Mouse (Mus musculus) neural tube, embryonic 15.5 days (tissue): ENCODE data around the gene Cyfip2. TPM values are rescaled to one million over a fixed set of nuclear protein-coding genes. Genes with fewer than 3 reads are reported as not detected.

Source experiments
- ATAC-seq: fragments of 200-750 bp; cut with Nextera tagmentation; 2 replicates; pipeline ENCODE4 v1.8.0; 2017; ENCODE audit warnings: mild to moderate bottlenecking, moderate TSS enrichment, moderate library complexity; ENCODE audit not compliant: low FRiP score
- H3K27ac ChIP-seq: fragments of 300-500 bp; sonication (generic); replicated peaks from 2 replicates; pipeline ENCODE4 v1.5.1; 2015; ENCODE audit warnings: mild to moderate bottlenecking, inconsistent platforms
- H3K27me3 ChIP-seq: fragments of 300-500 bp; sonication (generic); replicated peaks from 2 replicates; pipeline ENCODE4 v1.6.1; 2015; ENCODE audit warnings: inconsistent platforms
- H3K36me3 ChIP-seq: fragments of 300-500 bp; sonication (generic); 2 replicates; pipeline ENCODE4 v1.6.1; 2015; ENCODE audit warnings: inconsistent platforms
- H3K4me1 ChIP-seq: fragments of 300-500 bp; sonication (generic); 2 replicates; pipeline ENCODE4 v1.6.1; 2015; ENCODE audit warnings: inconsistent platforms
- H3K4me2 ChIP-seq: fragments of 300-500 bp; sonication (generic); 2 replicates; pipeline ENCODE4 v1.6.1; 2015; ENCODE audit warnings: inconsistent platforms, mild to moderate bottlenecking, moderate library complexity
- H3K4me3 ChIP-seq: fragments of 300-500 bp; sonication (generic); replicated peaks from 2 replicates; pipeline ENCODE4 v1.5.1; 2015; ENCODE audit warnings: mild to moderate bottlenecking, inconsistent platforms
- H3K9ac ChIP-seq: fragments of 300-500 bp; sonication (generic); replicated peaks from 2 replicates; pipeline ENCODE4 v1.6.1; 2015; ENCODE audit warnings: mild to moderate bottlenecking, inconsistent platforms
- H3K9me3 ChIP-seq: fragments of 300-500 bp; sonication (generic); replicated peaks from 2 replicates; pipeline ENCODE4 v1.6.1; 2016; ENCODE audit warnings: inconsistent platforms
- WGBS: fragments of 180-500 bp; shearing (Covaris S2); methylation state at CpG from one replicate; pipeline ENCODE4 v1.1.7; 2015; ENCODE audit warnings: mixed read lengths; 5-methylcytosine and 5-hydroxymethylcytosine counted together
- polyA plus RNA-seq: library from polyadenylated mRNA; unstranded; fragments of >200 nt; fragmentation: Nextera tagmentation; extraction: Ambion mirVana; gene quantifications from 2 replicates; pipeline ENCODE4 v1.2.1, GENCODE M21; 2015

The Cyfip2 gene
- polyA plus RNA-seq, 1 experiment from 2014 or later = 91.1 TPM

GRCm38 (mm10) chr11:46220211-46220610 is 92.4 kb downstream of the Cyfip2 start:
- ATAC-seq = no peak
- 57% methylated on average over 2 of the region's 2 CpGs for WGBS
- Histone ChIP-seq H3K4me3 (no peak overlapping the region), H3K27ac (peak overlapping the region; percentile 86; the same call in 1 of the 2 replicates), H3K9me3 (no peaks in the 10 kb centered on the region), H3K27me3 (no peaks in the 10 kb centered on the region), H3K4me1 (peaks cover 45% of the 10 kb centered on the region), H3K4me2 (no peak overlapping the region), H3K36me3 (peaks cover 39% of the 10 kb centered on the region), H3K9ac (no peak overlapping the region)

GRCm38 (mm10) chr11:46219380-46219779 is 93.3 kb downstream of the Cyfip2 start:
- peak overlapping the region; percentile 86 for H3K27ac ChIP-seq
- H3K9ac ChIP-seq = no peak overlapping the region
- 0 out of 2 replicates have a peak, but pooled peaks have one; percentile 8 for ATAC-seq
- H3K4me3 ChIP-seq = no peak overlapping the region
- H3K4me2 ChIP-seq = no peak overlapping the region
- 71% methylated on average over 9 of the region's 9 CpGs for WGBS
- H3K36me3 ChIP-seq = peaks cover 39% of the 10 kb centered on the region
- H3K9me3 ChIP-seq = no peaks in the 10 kb centered on the region
- peaks cover 51% of the 10 kb centered on the region for H3K4me1 ChIP-seq
- H3K27me3 ChIP-seq = no peaks in the 10 kb centered on the region

GRCm38 (mm10) chr11:46218584-46218983 is 94.1 kb downstream of the Cyfip2 start:
- H3K27me3 ChIP-seq = no peaks in the 10 kb centered on the region
- H3K4me3 ChIP-seq = no peak overlapping the region
- no peaks in the 10 kb centered on the region for H3K9me3 ChIP-seq
- peak; percentile 73 for ATAC-seq
- peak overlapping the region; percentile 86 for H3K27ac ChIP-seq
- peaks cover 56% of the 10 kb centered on the region for H3K4me1 ChIP-seq
- no peak overlapping the region for H3K9ac ChIP-seq
- peaks cover 31% of the 10 kb centered on the region for H3K36me3 ChIP-seq
- H3K4me2 ChIP-seq = no peak overlapping the region
- 15% methylated on average over 5 of the region's 5 CpGs for WGBS

- Histone ChIP-seq H3K4me1 (peaks cover 56% of the 10 kb centered on the region), H3K4me3 (no peak overlapping the region), H3K9ac (no peak overlapping the region), H3K9me3 (no peaks in the 10 kb centered on the region), H3K4me2 (no peak overlapping the region), H3K27me3 (no peaks in the 10 kb centered on the region), H3K27ac (peak overlapping the region; percentile 86), H3K36me3 (peaks cover 22% of the 10 kb centered on the region)
- 78% methylated on average over 9 of the region's 9 CpGs for WGBS
- ATAC-seq = no peak
Observed at GRCm38 (mm10) chr11:46217686-46218085, 95.0 kb downstream of the Cyfip2 start.

GRCm38 (mm10) chr11:46216669-46217068 is 96.0 kb downstream of the Cyfip2 start:
- 75% methylated on average over 7 of the region's 7 CpGs for WGBS
- Histone ChIP-seq H3K4me3 (no peak overlapping the region), H3K27me3 (no peaks in the 10 kb centered on the region), H3K27ac (no peak overlapping the region), H3K4me1 (peaks cover 56% of the 10 kb centered on the region), H3K36me3 (peaks cover 12% of the 10 kb centered on the region), H3K9me3 (no peaks in the 10 kb centered on the region), H3K4me2 (no peak overlapping the region), H3K9ac (no peak overlapping the region)
- ATAC-seq = no peak

GRCm38 (mm10) chr11:46215354-46215753 is 97.3 kb downstream of the Cyfip2 start:
- H3K9ac ChIP-seq = no peak overlapping the region

GRCm38 (mm10) chr11:46214368-46215230 is 98.1 kb downstream of the Cyfip2 start:
- Histone ChIP-seq H3K36me3 (peaks cover 10% of the 10 kb centered on the region; the same call in 1 of the 2 replicates), H3K4me3 (no peak overlapping the region), H3K4me2 (no peak overlapping the region), H3K4me1 (peaks cover 41% of the 10 kb centered on the region), H3K9ac (no peak overlapping the region), H3K27ac (peak overlapping the region; percentile 60), H3K9me3 (no peaks in the 10 kb centered on the region), H3K27me3 (no peaks in the 10 kb centered on the region)
- WGBS = 68% methylated on average over 14 of the region's 14 CpGs
- no peak for ATAC-seq

More at GRCm38 (mm10) chr11:46215354-46215753, 97.3 kb downstream of the Cyfip2 start:
- H3K4me1 ChIP-seq = peaks cover 49% of the 10 kb centered on the region
- peak overlapping the region; percentile 60 for H3K27ac ChIP-seq
- no peaks in the 10 kb centered on the region for H3K27me3 ChIP-seq
- 27% methylated on average over 3 of the region's 3 CpGs for WGBS
- H3K36me3 ChIP-seq = peaks cover 3% of the 10 kb centered on the region; the same call in 1 of the 2 replicates
- no peak overlapping the region for H3K4me2 ChIP-seq
- no peak overlapping the region for H3K4me3 ChIP-seq
- H3K9me3 ChIP-seq = no peaks in the 10 kb centered on the region
- peak; percentile 57 for ATAC-seq

GRCm38 (mm10) chr11:46213844-46214243 is 98.8 kb downstream of the Cyfip2 start:
- Histone ChIP-seq H3K36me3 (peaks cover 13% of the 10 kb centered on the region; the same call in 1 of the 2 replicates), H3K4me1 (peaks cover 34% of the 10 kb centered on the region), H3K9ac (no peak overlapping the region), H3K27ac (peak overlapping the region; percentile 60), H3K4me3 (no peak overlapping the region), H3K4me2 (no peak overlapping the region), H3K9me3 (no peaks in the 10 kb centered on the region), H3K27me3 (no peaks in the 10 kb centered on the region)
- 82% methylated on average over 5 of the region's 5 CpGs for WGBS
- no peak for ATAC-seq

GRCm38 (mm10) chr11:46211858-46212257 is 100.8 kb downstream of the Cyfip2 start:
- Histone ChIP-seq H3K4me3 (no peak overlapping the region), H3K36me3 (peaks cover 30% of the 10 kb centered on the region), H3K4me1 (peaks cover 16% of the 10 kb centered on the region), H3K27me3 (no peaks in the 10 kb centered on the region), H3K27ac (no peak overlapping the region), H3K9ac (no peak overlapping the region), H3K9me3 (no peaks in the 10 kb centered on the region), H3K4me2 (no peak overlapping the region)
- ATAC-seq = no peak
- 27% methylated on average over 3 of the region's 3 CpGs for WGBS

- no peak overlapping the region for H3K9ac ChIP-seq
- H3K4me2 ChIP-seq = no peak overlapping the region
- no peak overlapping the region for H3K4me3 ChIP-seq
- H3K4me1 ChIP-seq = peaks cover 8% of the 10 kb centered on the region
- no peak for ATAC-seq
- H3K36me3 ChIP-seq = peaks cover 48% of the 10 kb centered on the region
- WGBS = 43% methylated on average over 2 of the region's 2 CpGs
- no peaks in the 10 kb centered on the region for H3K9me3 ChIP-seq
- H3K27ac ChIP-seq = no peak overlapping the region
- H3K27me3 ChIP-seq = no peaks in the 10 kb centered on the region
Observed at GRCm38 (mm10) chr11:46209884-46210283, 102.8 kb downstream of the Cyfip2 start.

- H3K27ac ChIP-seq = no peak overlapping the region
- H3K36me3 ChIP-seq = peaks cover 75% of the 10 kb centered on the region
- H3K4me1 ChIP-seq = no peaks in the 10 kb centered on the region
- no peaks in the 10 kb centered on the region for H3K9me3 ChIP-seq
- no peaks in the 10 kb centered on the region for H3K27me3 ChIP-seq
- H3K9ac ChIP-seq = no peak overlapping the region
- ATAC-seq = no peak
- no peak overlapping the region for H3K4me2 ChIP-seq
- no peak overlapping the region for H3K4me3 ChIP-seq
- WGBS = 66% methylated on average over 17 of the region's 17 CpGs
Observed at GRCm38 (mm10) chr11:46205639-46206409, 106.8 kb downstream of the Cyfip2 start.
